Mouse (Mus musculus): ENCODE results near the gene Tgfb1. TPM values are rescaled to one million over a fixed set of nuclear protein-coding genes. Genes with fewer than 3 reads are reported as not detected.

The Tgfb1 gene
- polyA plus RNA-seq, 1 experiment from 2014 or later, result 0.21 TPM

DNA sequence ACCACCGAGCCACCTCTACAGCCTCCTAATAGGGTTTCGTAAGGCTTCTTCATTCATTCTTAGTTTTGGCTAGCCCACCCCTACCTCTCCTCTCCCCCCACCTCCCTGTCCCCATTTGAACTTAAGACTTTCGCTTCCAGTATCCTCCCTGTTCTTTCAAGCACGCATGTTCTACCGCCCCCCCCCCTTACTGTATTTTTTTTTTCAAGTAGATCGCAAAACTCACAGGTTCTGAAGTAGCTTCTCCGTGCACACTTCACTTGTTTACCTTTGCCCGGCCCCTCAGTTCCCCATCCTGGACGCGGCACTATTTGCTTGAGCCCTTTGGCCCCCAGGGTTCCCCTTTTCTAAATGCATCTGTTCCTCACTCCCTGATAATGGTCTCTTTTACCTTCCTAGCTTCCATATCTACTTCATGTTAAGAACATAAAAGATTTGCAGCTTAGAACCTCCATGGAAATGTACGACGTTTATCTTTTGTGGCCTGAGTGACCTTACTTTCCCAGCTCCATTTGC is 34.5 kb upstream of the Tgfb1 start:
- no peak overlapping the region for H3K27ac ChIP-seq (ENCODE audit: low read length)
- no peaks in the 10 kb centered on the region for H3K27me3 ChIP-seq (ENCODE audit: control insufficient read depth, insufficient read depth, low read depth, low read length)
- H3K4me1 ChIP-seq (ENCODE audit: control insufficient read depth, insufficient read depth, low read length), result peaks cover 6% of the 10 kb centered on the region
- no peaks in the 10 kb centered on the region; the same call in 1 of the 2 replicates for H3K36me3 ChIP-seq (ENCODE audit: control insufficient read depth, insufficient read depth, low read length)
- 91% methylated on average over 12 of the region's 12 CpGs for WGBS
- ATAC-seq, result no peak
- H3K4me3 ChIP-seq (ENCODE audit: low read depth, low read length), result no peak overlapping the region
- H3K9me3 ChIP-seq (replicated peaks; ENCODE audit: control insufficient read depth, low read length, poor library complexity, severe bottlenecking), result no peaks in the 10 kb centered on the region
- no peak overlapping the region for H3K9ac ChIP-seq (ENCODE audit: low read depth, low read length)
- no peak overlapping the region for H3K4me2 ChIP-seq (ENCODE audit: low read length)

DNA sequence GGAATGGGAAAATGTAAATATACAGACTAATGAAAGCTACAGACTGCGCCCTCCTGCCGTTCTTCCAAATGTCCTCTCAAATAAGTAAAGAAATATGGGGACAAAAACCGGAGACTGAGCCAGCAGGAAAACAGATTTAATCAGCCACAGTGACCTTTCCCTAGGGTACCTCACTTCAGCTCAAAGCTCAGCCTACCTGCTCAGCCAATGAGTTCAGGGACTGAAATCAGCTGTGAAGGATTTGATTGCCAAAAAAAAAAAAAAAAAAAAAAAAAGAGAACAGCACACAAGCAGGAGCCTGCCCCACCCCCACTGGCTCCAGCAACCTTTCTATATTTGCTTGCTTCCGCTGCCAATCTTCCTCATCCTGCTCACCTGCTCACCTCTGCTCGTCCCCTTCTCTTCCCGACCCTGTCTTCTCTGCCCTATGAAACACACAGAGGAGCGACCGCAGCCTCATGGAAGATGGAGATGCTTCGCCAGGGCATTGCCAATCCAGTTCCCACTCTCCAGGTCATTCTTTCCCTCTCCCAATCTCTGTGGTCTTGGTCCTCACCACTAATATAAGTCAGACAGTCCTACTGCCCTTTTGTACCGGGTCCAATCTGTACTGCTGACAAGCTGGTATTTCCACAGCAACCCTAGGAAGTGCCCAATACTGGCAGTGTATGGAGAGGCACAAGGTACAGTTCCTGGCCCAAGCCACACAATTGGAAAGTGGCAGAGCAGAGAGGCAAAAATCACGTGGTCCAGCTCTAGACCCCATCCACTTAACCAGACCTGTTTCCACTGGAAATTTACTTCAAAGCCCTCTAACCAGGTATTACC is 31.0 kb upstream of the Tgfb1 start:
- Histone ChIP-seq H3K27me3 (ENCODE audit: control insufficient read depth, insufficient read depth, low read depth, low read length) (no peaks in the 10 kb centered on the region), H3K9me3 (replicated peaks; ENCODE audit: control insufficient read depth, low read length, poor library complexity, severe bottlenecking) (no peaks in the 10 kb centered on the region), H3K4me1 (ENCODE audit: control insufficient read depth, insufficient read depth, low read length) (peaks cover 21% of the 10 kb centered on the region), H3K4me2 (ENCODE audit: low read length) (no peak overlapping the region), H3K9ac (ENCODE audit: low read depth, low read length) (no peak overlapping the region), H3K4me3 (ENCODE audit: low read depth, low read length) (no peak overlapping the region), H3K27ac (ENCODE audit: low read length) (no peak overlapping the region), H3K36me3 (ENCODE audit: control insufficient read depth, insufficient read depth, low read length) (no peaks in the 10 kb centered on the region; the same call in 1 of the 2 replicates)
- ATAC-seq, result no peak
- WGBS, result 78% methylated on average over 11 of the region's 11 CpGs

- ATAC-seq, result no peak
- 42% methylated on average over 10 of the region's 10 CpGs for WGBS
- H3K9me3 ChIP-seq (replicated peaks; ENCODE audit: control insufficient read depth, low read length, poor library complexity, severe bottlenecking), result no peaks in the 10 kb centered on the region
These were observed 29.0 kb upstream of the Tgfb1 start for GRCm38 (mm10) chr7:25657785-25658184.

DNA sequence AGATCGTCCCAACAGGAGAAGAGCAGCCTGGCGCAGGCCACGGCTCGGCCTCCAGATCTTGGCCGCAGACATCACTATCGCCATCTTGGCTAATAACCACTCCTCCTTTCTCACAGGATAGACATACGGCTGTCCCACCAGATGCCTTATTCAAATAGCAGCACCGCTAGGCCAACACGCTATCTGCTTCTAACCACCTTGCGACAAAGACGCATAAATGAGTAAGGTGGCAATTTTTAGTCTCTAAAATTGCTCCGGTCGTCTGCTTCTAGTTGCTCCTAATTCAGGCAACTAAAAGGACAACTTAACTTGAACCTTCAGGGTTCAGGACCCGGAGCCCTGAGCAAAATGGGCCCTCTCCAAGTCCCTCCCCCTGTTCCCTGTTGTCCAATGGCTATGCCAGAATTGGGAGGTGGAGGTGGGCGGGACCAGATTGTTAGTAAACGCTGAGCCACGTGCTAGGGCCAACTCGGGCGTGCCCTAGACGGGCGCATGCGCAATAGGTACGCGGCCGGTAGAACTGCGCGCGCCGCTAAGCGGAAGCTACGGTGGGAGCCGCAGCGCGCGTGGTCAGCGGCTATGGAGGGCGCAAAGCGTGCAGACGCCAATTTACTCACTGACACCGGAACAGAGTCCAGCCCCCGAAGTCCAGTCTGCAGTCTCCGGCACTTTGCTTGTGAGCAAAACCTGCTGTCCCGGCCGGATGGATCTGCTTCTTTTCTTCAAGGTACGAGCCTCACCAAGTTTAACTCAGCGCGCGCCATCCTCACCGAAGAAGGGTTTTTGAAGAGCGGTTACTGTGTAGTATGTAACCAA is 27.9 kb upstream of the Tgfb1 start, which contains the start of the genes Bckdha and Exosc5:
TSS of gene Bckdha (minus strand) at position 325 of the 816 bp plus-strand sequence.
TSS of gene Exosc5 (plus strand) at position 508 of the 816 bp plus-strand sequence.
- no peaks in the 10 kb centered on the region for H3K27me3 ChIP-seq (ENCODE audit: control insufficient read depth, insufficient read depth, low read depth, low read length)
- H3K4me2 ChIP-seq (ENCODE audit: low read length), result peak within 1 kb of the TSS; percentile 88
- peak within 1 kb of the TSS; percentile 69 for H3K9ac ChIP-seq (ENCODE audit: low read depth, low read length)
- no peaks in the 10 kb centered on the region for H3K9me3 ChIP-seq (replicated peaks; ENCODE audit: control insufficient read depth, low read length, poor library complexity, severe bottlenecking)
- peak within 1 kb of the TSS; percentile 72 for H3K27ac ChIP-seq (ENCODE audit: low read length)
- peak within 1 kb of the TSS; percentile 67 for H3K4me3 ChIP-seq (ENCODE audit: low read depth, low read length)
- no peaks in the 10 kb centered on the region for H3K36me3 ChIP-seq (ENCODE audit: control insufficient read depth, insufficient read depth, low read length)
- peaks cover 21% of the 10 kb centered on the region for H3K4me1 ChIP-seq (ENCODE audit: control insufficient read depth, insufficient read depth, low read length)
- WGBS, result under 1% methylated on average over 50 of the region's 50 CpGs
- peak; percentile 98 for ATAC-seq

More at GRCm38 (mm10) chr7:25657785-25658184, 29.0 kb upstream of the Tgfb1 start:
- peak overlapping the region; percentile 88 for H3K4me2 ChIP-seq (ENCODE audit: low read length)
- peaks cover 21% of the 10 kb centered on the region for H3K4me1 ChIP-seq (ENCODE audit: control insufficient read depth, insufficient read depth, low read length)
- peak overlapping the region; percentile 69 for H3K9ac ChIP-seq (ENCODE audit: low read depth, low read length)
- H3K27me3 ChIP-seq (ENCODE audit: control insufficient read depth, insufficient read depth, low read depth, low read length), result no peaks in the 10 kb centered on the region
- H3K36me3 ChIP-seq (ENCODE audit: control insufficient read depth, insufficient read depth, low read length), result no peaks in the 10 kb centered on the region; the same call in 1 of the 2 replicates
- peak overlapping the region; percentile 67 for H3K4me3 ChIP-seq (ENCODE audit: low read depth, low read length)
- no peak overlapping the region for H3K27ac ChIP-seq (ENCODE audit: low read length)

DNA sequence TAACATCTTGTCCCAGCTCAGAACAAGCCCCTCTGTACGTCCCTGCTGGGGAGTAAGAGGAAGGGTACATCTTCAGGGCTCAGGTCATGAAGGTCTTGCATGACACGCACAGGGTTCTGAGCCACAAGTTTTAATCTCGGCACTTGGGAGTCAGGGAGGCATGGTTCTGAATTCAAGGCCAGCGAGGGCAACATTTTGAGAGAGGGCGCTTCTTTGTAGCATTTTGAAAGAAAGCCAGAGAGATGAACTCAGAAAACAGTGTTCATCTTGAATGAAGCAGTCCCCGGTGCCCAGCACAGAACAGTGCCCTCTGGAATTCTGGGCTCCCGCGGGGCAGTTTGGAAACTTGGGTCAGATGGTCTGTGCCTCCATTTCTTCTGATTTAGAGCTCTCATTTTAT is 20.4 kb upstream of the Tgfb1 start:
- no peaks in the 10 kb centered on the region for H3K4me1 ChIP-seq (ENCODE audit: control insufficient read depth, insufficient read depth, low read length)
- no peak overlapping the region for H3K27ac ChIP-seq (ENCODE audit: low read length)
- ATAC-seq, result no peak
- 97% methylated on average over 8 of the region's 8 CpGs for WGBS
- peaks cover 18% of the 10 kb centered on the region for H3K36me3 ChIP-seq (ENCODE audit: control insufficient read depth, insufficient read depth, low read length)
- H3K9ac ChIP-seq (ENCODE audit: low read depth, low read length), result no peak overlapping the region
- no peak overlapping the region for H3K4me3 ChIP-seq (ENCODE audit: low read depth, low read length)
- H3K4me2 ChIP-seq (ENCODE audit: low read length), result no peak overlapping the region
- no peaks in the 10 kb centered on the region for H3K9me3 ChIP-seq (replicated peaks; ENCODE audit: control insufficient read depth, low read length, poor library complexity, severe bottlenecking)
- no peaks in the 10 kb centered on the region for H3K27me3 ChIP-seq (ENCODE audit: control insufficient read depth, insufficient read depth, low read depth, low read length)

GRCm38 (mm10) chr7:25669158-25669557 is 17.6 kb upstream of the Tgfb1 start:
- H3K4me1 ChIP-seq (ENCODE audit: control insufficient read depth, insufficient read depth, low read length), result no peaks in the 10 kb centered on the region
- no peak overlapping the region for H3K27ac ChIP-seq (ENCODE audit: low read length)
- no peak overlapping the region for H3K4me3 ChIP-seq (ENCODE audit: low read depth, low read length)
- H3K4me2 ChIP-seq (ENCODE audit: low read length), result no peak overlapping the region
- ATAC-seq, result no peak
- 88% methylated on average over 10 of the region's 10 CpGs for WGBS
- H3K9ac ChIP-seq (ENCODE audit: low read depth, low read length), result no peak overlapping the region
- H3K9me3 ChIP-seq (replicated peaks; ENCODE audit: control insufficient read depth, low read length, poor library complexity, severe bottlenecking), result no peaks in the 10 kb centered on the region
- H3K36me3 ChIP-seq (ENCODE audit: control insufficient read depth, insufficient read depth, low read length), result peaks cover 18% of the 10 kb centered on the region
- H3K27me3 ChIP-seq (ENCODE audit: control insufficient read depth, insufficient read depth, low read depth, low read length), result peaks cover 8% of the 10 kb centered on the region; the same call in 1 of the 2 replicates

- no peak for ATAC-seq
- Histone ChIP-seq H3K27ac (ENCODE audit: low read length) (no peak overlapping the region), H3K36me3 (ENCODE audit: control insufficient read depth, insufficient read depth, low read length) (peaks cover 15% of the 10 kb centered on the region), H3K4me3 (ENCODE audit: low read depth, low read length) (no peak overlapping the region), H3K9ac (ENCODE audit: low read depth, low read length) (no peak overlapping the region), H3K9me3 (replicated peaks; ENCODE audit: control insufficient read depth, low read length, poor library complexity, severe bottlenecking) (no peaks in the 10 kb centered on the region), H3K27me3 (ENCODE audit: control insufficient read depth, insufficient read depth, low read depth, low read length) (peaks cover 10% of the 10 kb centered on the region; the same call in 1 of the 2 replicates), H3K4me1 (ENCODE audit: control insufficient read depth, insufficient read depth, low read length) (no peaks in the 10 kb centered on the region), H3K4me2 (ENCODE audit: low read length) (no peak overlapping the region)
- 74% methylated on average over 9 of the region's 9 CpGs for WGBS
These were observed 17.2 kb upstream of the Tgfb1 start for GRCm38 (mm10) chr7:25669631-25670030.

GRCm38 (mm10) chr7:25670096-25670495 is 16.7 kb upstream of the Tgfb1 start:
- H3K27me3 ChIP-seq (ENCODE audit: control insufficient read depth, insufficient read depth, low read depth, low read length), result peaks cover 10% of the 10 kb centered on the region; the same call in 1 of the 2 replicates
- no peaks in the 10 kb centered on the region for H3K9me3 ChIP-seq (replicated peaks; ENCODE audit: control insufficient read depth, low read length, poor library complexity, severe bottlenecking)
- H3K4me3 ChIP-seq (ENCODE audit: low read depth, low read length), result no peak overlapping the region
- 93% methylated on average over 4 of the region's 4 CpGs for WGBS
- ATAC-seq, result no peak
- no peak overlapping the region for H3K4me2 ChIP-seq (ENCODE audit: low read length)
- H3K36me3 ChIP-seq (ENCODE audit: control insufficient read depth, insufficient read depth, low read length), result peaks cover 10% of the 10 kb centered on the region; the same call in 1 of the 2 replicates
- no peak overlapping the region for H3K9ac ChIP-seq (ENCODE audit: low read depth, low read length)
- H3K4me1 ChIP-seq (ENCODE audit: control insufficient read depth, insufficient read depth, low read length), result peaks cover 4% of the 10 kb centered on the region
- no peak overlapping the region for H3K27ac ChIP-seq (ENCODE audit: low read length)
